Comparison of ENCODE assay signal across 7 mouse cellular contexts in genomic region chr17:8800478-8801082, GRCm38 (mm10).
DNase-seq lines count a peak whose midpoint lies in the region; ATAC-seq and TF ChIP-seq lines count a peak whose summit lies in the region.

No protein-coding gene starts in this region.

- 0 out of 2 replicates have a peak, but pooled peaks cover 10% of the 10 kb centered on the region for H3K4me1 ChIP-seq in lung, embryonic 14.5 days (ENCODE audit: insufficient read depth)
- peaks cover 32% of the 10 kb centered on the region for H3K4me1 ChIP-seq in heart, embryonic 15.5 days (replicated peaks)
- peaks cover 36% of the 10 kb centered on the region for H3K4me1 ChIP-seq in limb, embryonic 15.5 days
- peaks cover 5% of the 10 kb centered on the region for H3K4me1 ChIP-seq in neural tube, embryonic 11.5 days (ENCODE audit: control insufficient read depth, insufficient read depth, low read length)

- peak; percentile 77 for ATAC-seq in lung, embryonic 14.5 days (ENCODE audit: insufficient read depth)
- ATAC-seq in heart, embryonic 15.5 days (replicated peaks; ENCODE audit: insufficient number of reproducible peaks, insufficient read depth, low FRiP score, low read depth) = peak; percentile 53
- ATAC-seq in limb, embryonic 15.5 days (ENCODE audit: insufficient number of reproducible peaks, low FRiP score, low TSS enrichment, low read depth) = peak; percentile 76
- peak; percentile 66 for ATAC-seq in neural tube, embryonic 11.5 days (ENCODE audit: insufficient read depth, low FRiP score, low TSS enrichment)

- no peaks in the 10 kb centered on the region for H3K36me3 ChIP-seq in lung, embryonic 14.5 days (ENCODE audit: insufficient read depth)
- H3K36me3 ChIP-seq in heart, embryonic 15.5 days = no peaks in the 10 kb centered on the region
- no peaks in the 10 kb centered on the region for H3K36me3 ChIP-seq in limb, embryonic 15.5 days
- no peaks in the 10 kb centered on the region for H3K36me3 ChIP-seq in neural tube, embryonic 11.5 days (ENCODE audit: control insufficient read depth, insufficient read depth, low read length)

- peak overlapping the region; percentile 87 for H3K4me2 ChIP-seq in lung, embryonic 14.5 days
- peak overlapping the region; percentile 98 for H3K4me2 ChIP-seq in heart, embryonic 15.5 days
- peak overlapping the region; percentile 92 for H3K4me2 ChIP-seq in limb, embryonic 15.5 days
- H3K4me2 ChIP-seq in neural tube, embryonic 11.5 days (ENCODE audit: low read depth) = peak overlapping the region; percentile 91

- no peaks in the 10 kb centered on the region for H3K9me3 ChIP-seq in lung, embryonic 14.5 days (ENCODE audit: low read depth, low read length)
- H3K9me3 ChIP-seq in heart, embryonic 15.5 days (replicated peaks) = no peaks in the 10 kb centered on the region
- no peaks in the 10 kb centered on the region for H3K9me3 ChIP-seq in limb, embryonic 15.5 days
- no peaks in the 10 kb centered on the region for H3K9me3 ChIP-seq in neural tube, embryonic 11.5 days (ENCODE audit: control insufficient read depth, low read length)

- TF ChIP-seq CTCF in lung, embryonic 14.5 days (IDR thresholded peaks at IDR 0.05; ENCODE audit: low read depth) = no peak

- H3K27ac ChIP-seq in lung, embryonic 14.5 days (ENCODE audit: low read depth) = peak overlapping the region; percentile 78; the same call in 1 of the 2 replicates
- 0 out of 2 replicates have a peak overlapping the region, but pooled peaks have one; percentile 5 for H3K27ac ChIP-seq in heart, embryonic 15.5 days
- 0 out of 2 replicates have a peak overlapping the region, but pooled peaks have one; percentile 57 for H3K27ac ChIP-seq in limb, embryonic 15.5 days
- peak overlapping the region; percentile 75 for H3K27ac ChIP-seq in neural tube, embryonic 11.5 days (ENCODE audit: low read depth, low read length)

- under 1% methylated on average over 52 of the region's 53 CpGs for WGBS in lung, embryonic 14.5 days
- under 1% methylated on average over 53 of the region's 53 CpGs for WGBS in heart, embryonic 15.5 days
- WGBS in limb, embryonic 15.5 days = under 1% methylated on average over 53 of the region's 53 CpGs
- under 1% methylated on average over 48 of the region's 53 CpGs for WGBS in neural tube, embryonic 11.5 days

- intact Hi-C loops in gastrocnemius, postnatal 36 days (cut with DNase I) = loop anchor here (5.0 kb wide), 1 partner anchor 132 kb away; no protein-coding TSS in a partner anchor

- H3K4me3 ChIP-seq in lung, embryonic 14.5 days (ENCODE audit: low read depth, low read length) = peak overlapping the region; percentile 63
- peak overlapping the region; percentile 73 for H3K4me3 ChIP-seq in heart, embryonic 15.5 days
- peak overlapping the region; percentile 70 for H3K4me3 ChIP-seq in limb, embryonic 15.5 days
- peak overlapping the region; percentile 74 for H3K4me3 ChIP-seq in neural tube, embryonic 11.5 days (ENCODE audit: low read depth, low read length)

- peaks cover 56% of the 10 kb centered on the region for H3K27me3 ChIP-seq in lung, embryonic 14.5 days (ENCODE audit: insufficient read depth, low read length)
- peaks cover 90% of the 10 kb centered on the region for H3K27me3 ChIP-seq in heart, embryonic 15.5 days
- peaks cover 65% of the 10 kb centered on the region for H3K27me3 ChIP-seq in limb, embryonic 15.5 days
- H3K27me3 ChIP-seq in neural tube, embryonic 11.5 days (ENCODE audit: control insufficient read depth, insufficient read depth, low read length) = peaks cover 36% of the 10 kb centered on the region

- H3K9ac ChIP-seq in lung, embryonic 14.5 days = peak overlapping the region; percentile 64
- H3K9ac ChIP-seq in heart, embryonic 15.5 days = peak overlapping the region; percentile 49
- peak overlapping the region; percentile 52 for H3K9ac ChIP-seq in limb, embryonic 15.5 days
- peak overlapping the region; percentile 86 for H3K9ac ChIP-seq in neural tube, embryonic 11.5 days (ENCODE audit: low read length)

- DNase-seq in lung, embryonic 14.5 days = no peak
- DNase-seq in lung, postnatal 14 days = no peak
- peak; percentile 84 for DNase-seq in embryo, embryonic 11 days
- peak; percentile 79 for DNase-seq in neural tube, embryonic 11.5 days (ENCODE audit: low spot score)
- DNase-seq in gastrocnemius, postnatal 36 days = no peak

Comparison
In these comparisons a context has a peak if more than half of its experiments do, and no peak if none do; other contexts are left out.
1. DNase-seq: peak in embryo, embryonic 11 days (single experiment) and neural tube, embryonic 11.5 days (single experiment); none in lung, embryonic 14.5 days (single experiment), lung, postnatal 14 days (single experiment) and gastrocnemius, postnatal 36 days (0 of 2).
2. H3K27ac ChIP-seq: peak in every context shown above with its lines; median percentile 78 in lung, embryonic 14.5 days; 75 in neural tube, embryonic 11.5 days; 57 in limb, embryonic 15.5 days; 5 in heart, embryonic 15.5 days.
3. Peak in every context shown above with its lines, with median percentiles within 50 percentile points of each other: ATAC-seq, H3K4me2 ChIP-seq, H3K4me3 ChIP-seq and H3K9ac ChIP-seq.